Mouse (Mus musculus) retina, postnatal 7 days (tissue): ENCODE results near the gene Rbm28.

Source experiments
- DNase-seq: peaks from one replicate; pipeline ENCODE4 v3.0.0-alpha.2; 2012; ENCODE audit warnings: low read depth, low spot score

Rbm28 gene

GRCm38 (mm10) chr6:29079291-29079690 is 85.5 kb downstream of the Rbm28 start:
- DNase-seq: no peak

GRCm38 (mm10) chr6:29074133-29074469 is 90.7 kb downstream of the Rbm28 start:
- DNase-seq: no peak
